In the genomic region with DNA sequence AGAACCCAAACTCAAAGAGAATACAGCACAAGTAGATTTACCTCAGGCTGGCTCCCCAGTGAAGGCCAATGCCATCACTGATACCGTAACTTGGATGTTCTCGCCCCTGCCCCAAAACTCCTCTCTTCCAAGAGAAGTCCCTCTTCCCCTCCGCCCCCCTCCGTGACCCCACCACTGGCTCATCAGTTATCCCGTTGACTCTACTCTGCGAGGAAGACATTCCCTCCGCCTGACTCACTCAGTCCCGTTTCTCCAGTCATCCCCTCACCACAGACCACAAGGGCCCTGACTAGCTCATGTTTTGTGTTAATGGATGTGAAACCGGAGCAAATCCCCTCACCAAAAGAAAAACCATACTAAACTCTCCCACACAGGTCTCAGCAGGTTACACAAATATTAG, we compare ENCODE assay signal across 28 mouse cellular contexts. TPM values are rescaled to one million over a fixed set of nuclear protein-coding genes. Genes with fewer than 3 reads are reported as not detected.
DNase-seq lines count a peak whose midpoint lies in the region; ATAC-seq and TF ChIP-seq lines count a peak whose summit lies in the region.
"Had no signal": no experiment of that assay in that cellular context is flagged by ENCODE, and none has a peak within 500 bp of the region (broad histone marks: within the 10 kb centered on the region; RNA-seq: fewer than 3 reads in every experiment).

No protein-coding gene starts in this region.

- TF ChIP-seq CTCF in kidney, postnatal 0 days (IDR thresholded peaks at IDR 0.05; ENCODE audit: low read depth): no peak
- no peak for TF ChIP-seq CTCF in kidney, adult 2 months (conservative IDR thresholded peaks at IDR 0.05; ENCODE audit: insufficient read depth, insufficient read length, low read depth, low read length)
- TF ChIP-seq CTCF in C2C12 (IDR thresholded peaks at IDR 0.05; ENCODE audit: control insufficient read depth, insufficient read depth, insufficient read length): no peak

- 48% methylated on average over 9 of the region's 9 CpGs for WGBS in kidney, postnatal 0 days
- 68% methylated on average over 9 of the region's 9 CpGs for WGBS in kidney, adult 2 months
- 57% methylated on average over 9 of the region's 9 CpGs for WGBS in embryonic facial prominence, embryonic 14.5 days
- 38% methylated on average over 9 of the region's 9 CpGs for WGBS in stomach, embryonic 14.5 days
- 88% methylated on average over 9 of the region's 9 CpGs for WGBS in hindbrain, embryonic 13.5 days

- no peaks in the 10 kb centered on the region for H3K79me2 ChIP-seq in C2C12 (ENCODE audit: control insufficient read depth, insufficient read depth)

- H3K9ac ChIP-seq in kidney, postnatal 0 days (ENCODE audit: low read depth, low read length): no peak overlapping the region
- no peak overlapping the region for H3K9ac ChIP-seq in embryonic facial prominence, embryonic 14.5 days (ENCODE audit: low read depth, low read length)
- no peak overlapping the region for H3K9ac ChIP-seq in stomach, embryonic 14.5 days (replicated peaks; ENCODE audit: low read depth, low read length)
- H3K9ac ChIP-seq in hindbrain, embryonic 13.5 days: no peak overlapping the region
- H3K9ac ChIP-seq: forebrain, embryonic 15.5 days; limb, embryonic 12.5 days; liver, embryonic 12.5 days; lung, embryonic 15.5 days; midbrain, embryonic 12.5 days; neural tube, embryonic 15.5 days had no signal

- peaks cover 4% of the 10 kb centered on the region; the same call in 1 of the 2 replicates for H3K36me3 ChIP-seq in kidney, postnatal 0 days (ENCODE audit: insufficient read depth, low read length)
- H3K36me3 ChIP-seq in kidney, adult 2 months (ENCODE audit: control insufficient read depth, insufficient read depth, low read length): no peaks in the 10 kb centered on the region; the same call in 1 of the 2 replicates
- H3K36me3 ChIP-seq in C2C12 (ENCODE audit: control insufficient read depth, insufficient read depth): peaks cover 10% of the 10 kb centered on the region
- H3K36me3 ChIP-seq in embryonic facial prominence, embryonic 14.5 days (ENCODE audit: control insufficient read depth, insufficient read depth, low read length): peaks cover 37% of the 10 kb centered on the region
- H3K36me3 ChIP-seq in stomach, embryonic 14.5 days (ENCODE audit: control insufficient read depth, insufficient read depth, low read length): peaks cover 12% of the 10 kb centered on the region
- H3K36me3 ChIP-seq in hindbrain, embryonic 13.5 days: peaks cover 43% of the 10 kb centered on the region

- no peaks in the 10 kb centered on the region for H3K27me3 ChIP-seq in kidney, postnatal 0 days (ENCODE audit: insufficient read depth, low read length)
- H3K27me3 ChIP-seq in kidney, adult 2 months (replicated peaks; ENCODE audit: control insufficient read depth, insufficient read depth, low read length): no peaks in the 10 kb centered on the region
- no peaks in the 10 kb centered on the region for H3K27me3 ChIP-seq in C2C12 (ENCODE audit: control insufficient read depth, insufficient read depth, insufficient read length)
- H3K27me3 ChIP-seq in embryonic facial prominence, embryonic 14.5 days (replicated peaks; ENCODE audit: control insufficient read depth, insufficient read depth, low read length): no peaks in the 10 kb centered on the region
- H3K27me3 ChIP-seq in stomach, embryonic 14.5 days (ENCODE audit: control insufficient read depth, insufficient read depth, low read length): no peaks in the 10 kb centered on the region
- H3K27me3 ChIP-seq in hindbrain, embryonic 13.5 days: no peaks in the 10 kb centered on the region
- H3K27me3 ChIP-seq: forebrain, embryonic 15.5 days; limb, embryonic 12.5 days; liver, embryonic 12.5 days; lung, embryonic 15.5 days; midbrain, embryonic 12.5 days; neural tube, embryonic 15.5 days had no signal

- peaks cover 9% of the 10 kb centered on the region for H3K4me1 ChIP-seq in kidney, postnatal 0 days (replicated peaks; ENCODE audit: insufficient read depth, low read length)
- H3K4me1 ChIP-seq in kidney, adult 2 months (ENCODE audit: control insufficient read depth, insufficient read depth, low read length): no peaks in the 10 kb centered on the region
- peaks cover 13% of the 10 kb centered on the region; the same call in 1 of the 2 replicates for H3K4me1 ChIP-seq in embryonic facial prominence, embryonic 14.5 days (ENCODE audit: control insufficient read depth, insufficient read depth, low read length)
- peaks cover 25% of the 10 kb centered on the region for H3K4me1 ChIP-seq in stomach, embryonic 14.5 days (ENCODE audit: control insufficient read depth, insufficient read depth, low read length)
- H3K4me1 ChIP-seq in hindbrain, embryonic 13.5 days (replicated peaks): peaks cover 13% of the 10 kb centered on the region
- H3K4me1 ChIP-seq: liver, embryonic 12.5 days had no signal

- no peaks in the 10 kb centered on the region for H3K9me3 ChIP-seq in kidney, postnatal 0 days (replicated peaks; ENCODE audit: low read length)
- H3K9me3 ChIP-seq in embryonic facial prominence, embryonic 14.5 days (ENCODE audit: control insufficient read depth, low read length): no peaks in the 10 kb centered on the region
- no peaks in the 10 kb centered on the region for H3K9me3 ChIP-seq in stomach, embryonic 14.5 days (ENCODE audit: control insufficient read depth, low read depth, low read length)
- no peaks in the 10 kb centered on the region for H3K9me3 ChIP-seq in hindbrain, embryonic 13.5 days
- H3K9me3 ChIP-seq: forebrain, embryonic 15.5 days; limb, embryonic 12.5 days; liver, embryonic 12.5 days; lung, embryonic 15.5 days; midbrain, embryonic 12.5 days; neural tube, embryonic 15.5 days had no signal

- no peak for TF ChIP-seq POLR2A in kidney, adult 2 months (IDR thresholded peaks at IDR 0.05; ENCODE audit: low read depth, low read length)

- H3ac ChIP-seq in C2C12 (ENCODE audit: control insufficient read depth, insufficient read length, low read depth): no peak overlapping the region

- H3K4me2 ChIP-seq in kidney, postnatal 0 days (ENCODE audit: low read length): no peak overlapping the region
- no peak overlapping the region for H3K4me2 ChIP-seq in embryonic facial prominence, embryonic 14.5 days (ENCODE audit: low read depth, low read length)
- H3K4me2 ChIP-seq in stomach, embryonic 14.5 days (replicated peaks; ENCODE audit: low read depth, low read length): no peak overlapping the region
- no peak overlapping the region for H3K4me2 ChIP-seq in hindbrain, embryonic 13.5 days
- H3K4me2 ChIP-seq: forebrain, embryonic 15.5 days; limb, embryonic 12.5 days; liver, embryonic 12.5 days; lung, embryonic 15.5 days; midbrain, embryonic 12.5 days; neural tube, embryonic 15.5 days had no signal

- no peak overlapping the region for H3K27ac ChIP-seq in kidney, postnatal 0 days
- H3K27ac ChIP-seq in kidney, adult 2 months (ENCODE audit: insufficient read depth, low read depth, low read length): no peak overlapping the region
- no peak overlapping the region for H3K27ac ChIP-seq in embryonic facial prominence, embryonic 14.5 days (replicated peaks; ENCODE audit: low read depth, low read length)
- peak overlapping the region; percentile 58; the same call in 1 of the 2 replicates for H3K27ac ChIP-seq in stomach, embryonic 14.5 days (ENCODE audit: low read length)
- no peak overlapping the region for H3K27ac ChIP-seq in hindbrain, embryonic 13.5 days
- H3K27ac ChIP-seq: forebrain, embryonic 15.5 days; hindbrain, postnatal 0 days; left cerebral cortex, adult 2 months; limb, embryonic 12.5 days; liver, embryonic 12.5 days; lung, embryonic 15.5 days; midbrain, embryonic 12.5 days; neural tube, embryonic 15.5 days had no signal

- DNase-seq in kidney, postnatal 0 days (ENCODE audit: low spot score): peak; percentile 20
- no peak for DNase-seq in kidney, adult 2 months
- DNase-seq in embryonic facial prominence, embryonic 14.5 days (ENCODE audit: low spot score): no peak
- DNase-seq in natural killer cell, adult 2 months (ENCODE audit: low spot score in 2 of 2): no peak
- no peak for DNase-seq in gastrocnemius, postnatal 10 days
- DNase-seq: adrenal gland, postnatal 36 days; cerebellum, adult 18-20 months; cerebellum, postnatal 25 days; embryo, embryonic 11 days; gastrocnemius, postnatal 25 days; heart, postnatal 36 days; kidney, adult 9 months; layer of hippocampus, adult 9-11 months; right cerebral cortex, postnatal 14 days; spleen, adult 18-20 months; thymus, postnatal 25 days had no signal

- H3K4me3 ChIP-seq in kidney, postnatal 0 days (replicated peaks; ENCODE audit: low read depth, low read length): no peak overlapping the region
- no peak overlapping the region for H3K4me3 ChIP-seq in kidney, adult 2 months (ENCODE audit: insufficient read depth, low read depth, low read length)
- H3K4me3 ChIP-seq in C2C12 (ENCODE audit: insufficient read depth, poor library complexity, severe bottlenecking): no peak overlapping the region
- H3K4me3 ChIP-seq in embryonic facial prominence, embryonic 14.5 days (ENCODE audit: low read depth, low read length): no peak overlapping the region
- no peak overlapping the region for H3K4me3 ChIP-seq in stomach, embryonic 14.5 days (ENCODE audit: low read depth, low read length)
- H3K4me3 ChIP-seq in hindbrain, embryonic 13.5 days: no peak overlapping the region
- H3K4me3 ChIP-seq: forebrain, embryonic 15.5 days; left cerebral cortex, adult 2 months; limb, embryonic 12.5 days; liver, embryonic 12.5 days; lung, embryonic 15.5 days; midbrain, embryonic 12.5 days; neural tube, embryonic 15.5 days had no signal

- H3K79me3 ChIP-seq in C2C12 (ENCODE audit: low read depth): no peaks in the 10 kb centered on the region

- no peak for ATAC-seq in kidney, postnatal 0 days (replicated peaks; ENCODE audit: low FRiP score, low read depth)
- peak; percentile 31; the same call in 1 of the 2 replicates for ATAC-seq in embryonic facial prominence, embryonic 14.5 days (ENCODE audit: low read depth)
- ATAC-seq in stomach, embryonic 14.5 days (ENCODE audit: insufficient number of reproducible peaks, insufficient read depth, low FRiP score, low read depth): no peak
- ATAC-seq in hindbrain, embryonic 13.5 days (ENCODE audit: low FRiP score): no peak
- ATAC-seq: CD4-positive, CD25-positive, alpha-beta regulatory T cell, adult 4 months; forebrain, embryonic 15.5 days; hindbrain, postnatal 0 days; liver, embryonic 12.5 days had no signal

TF ChIP-seq in C2C12, 6 proteins besides CTCF, POLR2A, EP300 and RAD21:
- TF ChIP-seq USF1 (IDR thresholded peaks at IDR 0.05; ENCODE audit: low read depth) (no peak), FOSL1 (IDR thresholded peaks at IDR 0.05; ENCODE audit: insufficient read depth, low read length, poor library complexity, severe bottlenecking) (peak; percentile 89), MYOD1 (IDR thresholded peaks at IDR 0.05; ENCODE audit: control insufficient read depth, insufficient read length, low read depth) (peak; percentile 8)

RNA-seq across cellular contexts. Expression of a gene that starts 16.8 kb away (rescaled TPM):
- 0.43 and 0.59 TPM in 2 replicates for polyA plus RNA-seq in kidney, postnatal 0 days (2015; fragmentation: Nextera tagmentation; extraction: Ambion mirVana)
- polyA plus RNA-seq in kidney, adult 2 months (2012; rRNA removed): 0.97 and 1.2 TPM in 2 replicates
- 0.08 TPM for polyA plus RNA-seq in C2C12 (2012; fragmentation: generic; extraction: Trizol)
- 1.3 and 1.4 TPM in 2 replicates for polyA plus RNA-seq in embryonic facial prominence, embryonic 14.5 days (2014; fragmentation: Nextera tagmentation; extraction: Ambion mirVana)
- polyA plus RNA-seq in stomach, embryonic 14.5 days (2014; fragmentation: Nextera tagmentation; extraction: Ambion mirVana): 4.1 and 4.5 TPM in 2 replicates
- polyA plus RNA-seq in hindbrain, embryonic 13.5 days (2015; fragmentation: Nextera tagmentation; extraction: Ambion mirVana): 0.63 and 0.75 TPM in 2 replicates
- 1 to 10 TPM; 1.6 to 1.7 TPM for total RNA-seq in gastrocnemius, postnatal 10 days (2021)
